Mouse (Mus musculus) embryonic fibroblast, embryonic 13.5 days (primary cell): Measurements from ENCODE around the gene Fat3.

ENCODE experiments used
- CTCF ChIP-seq: IDR thresholded peaks from 2 replicates; pipeline ENCODE4 v1.5.1; 2011; ENCODE audit warnings: mild to moderate bottlenecking, control low read depth, low read length, moderate library complexity, borderline replicate concordance; ENCODE audit not compliant: insufficient read depth
- POLR2A ChIP-seq: IDR thresholded peaks from 2 replicates; pipeline ENCODE4 v1.6.1; 2011; ENCODE audit warnings: low read depth, mild to moderate bottlenecking, control low read depth, low read length, moderate library complexity

GRCm38 (mm10) chr9:16133098-16133497 is 368.0 kb downstream of the Fat3 start:
- TF ChIP-seq CTCF (no peak), POLR2A (no peak)
